Mouse (Mus musculus) ES-Bruce4 (cell line): Measurements from ENCODE around the gene Gse1. TPM values are rescaled to one million over a fixed set of nuclear protein-coding genes. Genes with fewer than 3 reads are reported as not detected.

ENCODE experiments used
- H3K27ac ChIP-seq: 2 replicates; pipeline ENCODE4 v1.5.1; 2012; ENCODE audit warnings: low read length, inconsistent platforms; ENCODE audit not compliant: insufficient read depth
- H3K27me3 ChIP-seq: 2 replicates; pipeline ENCODE4 v1.6.1; 2012; ENCODE audit warnings: mild to moderate bottlenecking, low read length, inconsistent platforms; ENCODE audit not compliant: control insufficient read depth, poor library complexity, insufficient read depth, severe bottlenecking
- H3K36me3 ChIP-seq: 2 replicates; pipeline ENCODE4 v1.6.1; 2012; ENCODE audit warnings: inconsistent platforms, mild to moderate bottlenecking, low read length, moderate library complexity; ENCODE audit not compliant: control insufficient read depth, poor library complexity, insufficient read depth, severe bottlenecking
- H3K4me1 ChIP-seq: one replicate; pipeline ENCODE4 v1.8.1; 2011; ENCODE audit warnings: low read length; ENCODE audit not compliant: control insufficient read depth, insufficient read depth
- H3K4me3 ChIP-seq: 2 replicates; pipeline ENCODE4 v1.5.1; 2011; ENCODE audit warnings: low read depth, mild to moderate bottlenecking, low read length
- H3K9ac ChIP-seq: 2 replicates; pipeline ENCODE4 v1.6.1; 2012; ENCODE audit warnings: low read depth, mild to moderate bottlenecking, inconsistent platforms; ENCODE audit not compliant: poor library complexity, severe bottlenecking
- H3K9me3 ChIP-seq: replicated peaks from 2 replicates; pipeline ENCODE4 v1.6.1; 2012; ENCODE audit warnings: mild to moderate bottlenecking, low read length, inconsistent platforms; ENCODE audit not compliant: control insufficient read depth, poor library complexity, insufficient read depth, severe bottlenecking
- CTCF ChIP-seq: IDR thresholded peaks from one replicate; pipeline ENCODE4 v1.8.1; 2011; ENCODE audit warnings: low read depth, low read length
- EP300 ChIP-seq: IDR thresholded peaks from 2 replicates; pipeline ENCODE4 v1.6.1; 2011; ENCODE audit warnings: low read depth, low read length; ENCODE audit not compliant: insufficient read depth
- POLR2A ChIP-seq: IDR thresholded peaks from one replicate; pipeline ENCODE4 v1.8.1; 2011; ENCODE audit warnings: low read length; ENCODE audit not compliant: insufficient read depth
- polyA plus RNA-seq: library from polyadenylated mRNA; stranded (reverse); fragments of >200 nt; gene quantifications from 2 replicates; pipeline ENCODE4 v1.2.4, GENCODE M21; 2011; ENCODE audit warnings: low read depth; ENCODE audit not compliant: missing spikeins, insufficient read depth, insufficient read length

Gene Gse1
- polyA plus RNA-seq, 1 experiment = 31.8 TPM

GRCm38 (mm10) chr8:120324555-120324954 is 96.3 kb downstream of the Gse1 start:
- Histone ChIP-seq H3K27me3 (no peaks in the 10 kb centered on the region), H3K27ac (no peak overlapping the region), H3K9ac (no peak overlapping the region), H3K9me3 (no peaks in the 10 kb centered on the region), H3K36me3 (no peaks in the 10 kb centered on the region), H3K4me1 (peaks cover 10% of the 10 kb centered on the region), H3K4me3 (no peak overlapping the region)
- TF ChIP-seq EP300 = no peak
- TF ChIP-seq POLR2A = no peak
- no peak for TF ChIP-seq CTCF

GRCm38 (mm10) chr8:120325172-120325767 is 97.0 kb downstream of the Gse1 start:
- no peaks in the 10 kb centered on the region for H3K9me3 ChIP-seq
- no peak overlapping the region for H3K4me3 ChIP-seq
- TF ChIP-seq CTCF (no peak), POLR2A (no peak), EP300 (no peak)
- H3K36me3 ChIP-seq = no peaks in the 10 kb centered on the region
- H3K9ac ChIP-seq = no peak overlapping the region
- H3K27ac ChIP-seq = no peak overlapping the region
- peaks cover 10% of the 10 kb centered on the region for H3K4me1 ChIP-seq
- no peaks in the 10 kb centered on the region for H3K27me3 ChIP-seq

GRCm38 (mm10) chr8:120327131-120327554 is 98.9 kb downstream of the Gse1 start:
- Histone ChIP-seq H3K36me3 (no peaks in the 10 kb centered on the region), H3K27ac (no peak overlapping the region), H3K4me1 (peaks cover 12% of the 10 kb centered on the region), H3K4me3 (no peak overlapping the region), H3K9ac (no peak overlapping the region), H3K27me3 (no peaks in the 10 kb centered on the region), H3K9me3 (no peaks in the 10 kb centered on the region)
- TF ChIP-seq CTCF (peak; percentile 70), POLR2A (no peak), EP300 (0 out of 2 replicates have a peak, but pooled peaks have one; percentile 21)

GRCm38 (mm10) chr8:120328361-120329022 is 100.2 kb downstream of the Gse1 start:
- H3K27me3 ChIP-seq = no peaks in the 10 kb centered on the region
- H3K4me1 ChIP-seq = peaks cover 15% of the 10 kb centered on the region

GRCm38 (mm10) chr8:120329030-120329748 is 100.9 kb downstream of the Gse1 start:
- Histone ChIP-seq H3K4me1 (peaks cover 19% of the 10 kb centered on the region), H3K9me3 (no peaks in the 10 kb centered on the region), H3K9ac (no peak overlapping the region), H3K27me3 (no peaks in the 10 kb centered on the region), H3K27ac (no peak overlapping the region), H3K36me3 (no peaks in the 10 kb centered on the region), H3K4me3 (no peak overlapping the region)
- no peak for TF ChIP-seq CTCF
- no peak for TF ChIP-seq POLR2A
- no peak for TF ChIP-seq EP300

More at GRCm38 (mm10) chr8:120328361-120329022, 100.2 kb downstream of the Gse1 start:
- no peak overlapping the region for H3K9ac ChIP-seq
- H3K36me3 ChIP-seq = no peaks in the 10 kb centered on the region
- no peak overlapping the region for H3K27ac ChIP-seq
- H3K9me3 ChIP-seq = no peaks in the 10 kb centered on the region
- TF ChIP-seq CTCF (no peak), EP300 (peak; percentile 67; the same call in 1 of the 2 replicates)
- H3K4me3 ChIP-seq = no peak overlapping the region

GRCm38 (mm10) chr8:120331027-120331426 is 102.8 kb downstream of the Gse1 start:
- Histone ChIP-seq H3K27me3 (no peaks in the 10 kb centered on the region), H3K27ac (no peak overlapping the region; the same call in 1 of the 2 replicates), H3K4me1 (peaks cover 23% of the 10 kb centered on the region), H3K36me3 (no peaks in the 10 kb centered on the region), H3K9ac (no peak overlapping the region), H3K4me3 (no peak overlapping the region), H3K9me3 (no peaks in the 10 kb centered on the region)
- TF ChIP-seq CTCF (no peak), EP300 (no peak), POLR2A (no peak)
